Mouse (Mus musculus) embryonic facial prominence, embryonic 14.5 days (tissue): ENCODE measurements around the gene Dok7. TPM values are rescaled to one million over a fixed set of nuclear protein-coding genes. Genes with fewer than 3 reads are reported as not detected.
A peak's percentile ranks its signal among the peaks of the same experiment; 100 is the strongest.

ENCODE experiments used
- ATAC-seq: fragments of 200-750 bp; cut with Nextera tagmentation; 2 replicates; pipeline ENCODE4 v1.8.0; 2017; ENCODE audit warnings: low read depth, moderate number of reproducible peaks, moderate TSS enrichment
- DNase-seq: peaks from one replicate; pipeline ENCODE4 v3.0.0-alpha.2; 2015; ENCODE audit warnings: low spot score
- H3K27ac ChIP-seq: fragments of 300-500 bp; sonication (generic); replicated peaks from 2 replicates; pipeline ENCODE4 v1.5.1; 2014; ENCODE audit warnings: low read depth, mild to moderate bottlenecking, low read length, moderate library complexity
- H3K27me3 ChIP-seq: fragments of 300-500 bp; sonication (generic); replicated peaks from 2 replicates; pipeline ENCODE4 v1.6.1; 2014; ENCODE audit warnings: low read length; ENCODE audit not compliant: control insufficient read depth, insufficient read depth
- H3K36me3 ChIP-seq: fragments of 300-500 bp; sonication (generic); 2 replicates; pipeline ENCODE4 v1.6.1; 2014; ENCODE audit warnings: low read length, mixed read lengths; ENCODE audit not compliant: control insufficient read depth, insufficient read depth
- H3K4me1 ChIP-seq: fragments of 300-500 bp; sonication (generic); 2 replicates; pipeline ENCODE4 v1.6.1; 2014; ENCODE audit warnings: antibody characterized with exemption, low read length; ENCODE audit not compliant: control insufficient read depth, insufficient read depth
- H3K4me2 ChIP-seq: fragments of 300-500 bp; sonication (generic); 2 replicates; pipeline ENCODE4 v1.6.1; 2014; ENCODE audit warnings: low read depth, mild to moderate bottlenecking, low read length, moderate library complexity, mixed read lengths
- H3K4me3 ChIP-seq: fragments of 300-500 bp; sonication (generic); 2 replicates; pipeline ENCODE4 v1.5.1; 2014; ENCODE audit warnings: low read depth, mild to moderate bottlenecking, low read length
- H3K9ac ChIP-seq: fragments of 300-500 bp; sonication (generic); 2 replicates; pipeline ENCODE4 v1.6.1; 2014; ENCODE audit warnings: low read depth, mild to moderate bottlenecking, low read length, moderate library complexity, mixed read lengths
- H3K9me3 ChIP-seq: fragments of 300-500 bp; sonication (generic); 2 replicates; pipeline ENCODE4 v1.6.1; 2016; ENCODE audit warnings: low read length; ENCODE audit not compliant: control insufficient read depth
- WGBS: fragments of 180-500 bp; shearing (Covaris S2); extraction: QIAGEN DNeasy Blood & Tissue Kit; methylation state at CpG from one replicate; pipeline ENCODE4 v1.1.7; 2014; 5-methylcytosine and 5-hydroxymethylcytosine counted together
- polyA plus RNA-seq: library from polyadenylated mRNA; unstranded; fragments of >200 nt; fragmentation: Nextera tagmentation; extraction: Ambion mirVana; gene quantifications from 2 replicates; pipeline ENCODE4 v1.2.1, GENCODE M21; 2014

Gene Dok7
- polyA plus RNA-seq, 1 experiment from 2014 or later, result 8.9 TPM

DNA sequence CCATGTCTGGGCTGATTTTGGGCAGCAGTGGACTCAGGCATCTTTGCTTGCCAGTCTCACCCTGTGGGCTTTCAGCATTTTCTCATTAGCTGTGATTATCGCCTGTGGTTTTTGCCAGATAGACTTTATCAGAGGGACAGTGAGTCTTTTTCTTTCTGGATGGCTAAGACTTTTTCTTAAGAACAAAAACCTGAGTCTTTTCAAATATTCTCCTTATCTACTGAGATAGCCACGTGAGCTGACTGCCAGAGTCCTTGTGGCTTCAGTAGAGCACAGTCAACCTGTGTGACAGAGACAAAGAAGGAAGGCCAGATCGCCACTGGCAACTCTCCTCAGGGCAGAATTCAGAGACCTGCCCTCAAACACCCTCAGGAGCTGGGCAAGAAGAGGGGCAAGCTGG is 61.1 kb downstream of the Dok7 start:
- no peak for DNase-seq
- no peak for ATAC-seq
- Histone ChIP-seq H3K27ac (no peak overlapping the region), H3K9ac (no peak overlapping the region), H3K36me3 (no peaks in the 10 kb centered on the region), H3K4me3 (no peak overlapping the region), H3K9me3 (no peaks in the 10 kb centered on the region), H3K27me3 (no peaks in the 10 kb centered on the region), H3K4me1 (0 out of 2 replicates have a peak, but pooled peaks cover 6% of the 10 kb centered on the region), H3K4me2 (no peak overlapping the region)
- 73% methylated on average over 3 of the region's 3 CpGs for WGBS

DNA sequence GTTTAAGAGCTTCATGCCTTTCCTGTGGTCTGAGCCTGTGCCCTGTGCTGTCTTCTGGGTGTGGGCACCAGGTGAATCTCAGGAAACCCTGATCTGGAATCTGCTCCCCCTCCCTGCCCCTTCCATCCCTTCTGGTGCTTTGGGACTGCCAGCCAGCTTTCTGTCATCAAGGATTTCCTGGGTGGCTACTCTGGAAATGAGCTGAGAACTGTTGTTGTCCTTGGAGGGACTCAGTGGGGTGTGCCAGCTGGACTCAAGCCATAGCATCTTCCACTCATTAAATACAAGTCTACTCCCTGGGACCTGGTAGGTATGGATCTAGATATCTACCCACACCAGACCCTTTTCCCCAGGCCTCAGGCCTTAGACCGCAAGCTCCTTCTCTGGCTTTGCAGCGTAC is 61.9 kb downstream of the Dok7 start:
- Histone ChIP-seq H3K4me3 (no peak overlapping the region), H3K4me1 (0 out of 2 replicates have a peak, but pooled peaks cover 6% of the 10 kb centered on the region), H3K9ac (no peak overlapping the region), H3K36me3 (no peaks in the 10 kb centered on the region), H3K27me3 (no peaks in the 10 kb centered on the region), H3K4me2 (no peak overlapping the region), H3K9me3 (no peaks in the 10 kb centered on the region), H3K27ac (no peak overlapping the region)
- 95% methylated on average over 2 of the region's 2 CpGs for whole genome bisulfite sequencing
- DNase-seq, result peak; percentile 22
- no peak for ATAC-seq

- Histone ChIP-seq H3K9me3 (no peaks in the 10 kb centered on the region), H3K9ac (no peak overlapping the region), H3K4me2 (no peak overlapping the region), H3K4me1 (0 out of 2 replicates have a peak, but pooled peaks cover 6% of the 10 kb centered on the region), H3K4me3 (no peak overlapping the region), H3K27me3 (no peaks in the 10 kb centered on the region), H3K36me3 (no peaks in the 10 kb centered on the region), H3K27ac (no peak overlapping the region)
- ATAC-seq, result no peak
- DNase-seq, result no peak
- 87% methylated on average over 8 of the region's 8 CpGs for WGBS
Measured at GRCm38 (mm10) chr5:35120024-35120423, 63.5 kb downstream of the Dok7 start.

- DNase-seq, result no peak
- H3K4me1 ChIP-seq, result no peaks in the 10 kb centered on the region
- 84% methylated on average over 16 of the region's 16 CpGs for WGBS
- H3K27ac ChIP-seq, result no peak overlapping the region
- H3K4me3 ChIP-seq, result no peak overlapping the region
- no peak overlapping the region for H3K9ac ChIP-seq
- no peaks in the 10 kb centered on the region for H3K9me3 ChIP-seq
- no peak overlapping the region for H3K4me2 ChIP-seq
- H3K27me3 ChIP-seq, result no peaks in the 10 kb centered on the region
- H3K36me3 ChIP-seq, result no peaks in the 10 kb centered on the region
- ATAC-seq, result no peak
Measured at GRCm38 (mm10) chr5:35129208-35129607, 72.6 kb downstream of the Dok7 start.

DNA sequence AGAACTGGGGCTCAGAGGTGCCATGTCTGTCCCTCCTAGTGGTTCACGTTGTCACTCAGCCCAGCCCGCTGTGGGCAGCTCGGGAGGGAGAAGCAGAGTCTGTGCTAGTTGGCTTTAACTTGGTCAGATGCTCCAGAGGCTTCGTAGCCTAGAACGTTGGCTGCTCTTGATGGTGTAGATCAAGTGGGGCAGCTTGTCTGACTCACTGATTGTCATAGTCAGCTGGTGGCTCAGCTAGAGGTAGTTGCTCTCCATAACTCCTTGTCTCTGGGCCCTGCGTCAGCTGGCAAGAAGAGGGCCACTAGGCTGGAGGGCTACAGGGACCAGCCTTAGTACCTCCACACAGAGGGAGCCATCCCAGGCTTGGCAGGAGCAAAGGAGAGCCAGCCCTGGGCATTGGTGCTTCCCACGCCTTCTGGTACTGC is 73.2 kb downstream of the Dok7 start:
- H3K4me3 ChIP-seq, result no peak overlapping the region
- no peaks in the 10 kb centered on the region for H3K9me3 ChIP-seq
- 90% methylated on average over 7 of the region's 7 CpGs for WGBS
- no peak overlapping the region for H3K27ac ChIP-seq
- no peaks in the 10 kb centered on the region for H3K27me3 ChIP-seq
- H3K9ac ChIP-seq, result no peak overlapping the region
- no peak for ATAC-seq
- no peak for DNase-seq
- H3K36me3 ChIP-seq, result no peaks in the 10 kb centered on the region
- no peak overlapping the region for H3K4me2 ChIP-seq
- no peaks in the 10 kb centered on the region for H3K4me1 ChIP-seq

GRCm38 (mm10) chr5:35131237-35131636 is 74.7 kb downstream of the Dok7 start:
- ATAC-seq (no peak), DNase-seq (no peak)
- Histone ChIP-seq H3K9me3 (no peaks in the 10 kb centered on the region), H3K36me3 (no peaks in the 10 kb centered on the region), H3K9ac (no peak overlapping the region), H3K27ac (no peak overlapping the region), H3K4me1 (no peaks in the 10 kb centered on the region), H3K4me2 (no peak overlapping the region), H3K4me3 (no peak overlapping the region), H3K27me3 (no peaks in the 10 kb centered on the region)
- 31% methylated on average over 1 of the region's 1 CpGs for WGBS

- Histone ChIP-seq H3K4me1 (no peaks in the 10 kb centered on the region), H3K27me3 (no peaks in the 10 kb centered on the region), H3K9me3 (no peaks in the 10 kb centered on the region), H3K36me3 (no peaks in the 10 kb centered on the region), H3K9ac (no peak overlapping the region), H3K4me3 (no peak overlapping the region), H3K4me2 (no peak overlapping the region), H3K27ac (no peak overlapping the region)
- 8% methylated on average over 7 of the region's 7 CpGs for WGBS
- peak; percentile 87 for DNase-seq
- ATAC-seq, result peak; percentile 53; the same call in 1 of the 2 replicates
Measured at GRCm38 (mm10) chr5:35131773-35132172, 75.2 kb downstream of the Dok7 start.

GRCm38 (mm10) chr5:35132278-35132980 is 75.9 kb downstream of the Dok7 start:
- no peak for ATAC-seq
- H3K36me3 ChIP-seq, result no peaks in the 10 kb centered on the region
- no peaks in the 10 kb centered on the region for H3K27me3 ChIP-seq
- H3K9ac ChIP-seq, result no peak overlapping the region
- WGBS, result 88% methylated on average over 9 of the region's 9 CpGs
- no peak for DNase-seq
- no peak overlapping the region for H3K27ac ChIP-seq
- no peaks in the 10 kb centered on the region for H3K4me1 ChIP-seq
- no peak overlapping the region for H3K4me3 ChIP-seq
- H3K4me2 ChIP-seq, result no peak overlapping the region
- H3K9me3 ChIP-seq, result no peaks in the 10 kb centered on the region

GRCm38 (mm10) chr5:35133468-35133867 is 76.9 kb downstream of the Dok7 start:
- 70% methylated on average over 3 of the region's 4 CpGs for WGBS
- ATAC-seq, result no peak
- H3K4me1 ChIP-seq, result peaks cover 5% of the 10 kb centered on the region; the same call in 1 of the 2 replicates

More at GRCm38 (mm10) chr5:35133468-35133867, 76.9 kb downstream of the Dok7 start:
- no peaks in the 10 kb centered on the region for H3K9me3 ChIP-seq
- no peak overlapping the region for H3K9ac ChIP-seq
- no peak overlapping the region for H3K4me2 ChIP-seq
- no peak overlapping the region for H3K27ac ChIP-seq
- no peaks in the 10 kb centered on the region for H3K36me3 ChIP-seq
- no peaks in the 10 kb centered on the region for H3K27me3 ChIP-seq
- no peak for DNase-seq
- no peak overlapping the region for H3K4me3 ChIP-seq
